Mouse (Mus musculus) MEL (cell line): ENCODE measurements around the gene Fam129a. TPM values are rescaled to one million over a fixed set of nuclear protein-coding genes. Genes with fewer than 3 reads are reported as not detected.

ENCODE experiments used
- DNase-seq: peaks from one replicate; pipeline ENCODE4 v3.0.0; 2011; ENCODE audit warnings: low read depth, low spot score
- H3K27ac ChIP-seq: 2 replicates; pipeline ENCODE4 v1.5.1; 2012; ENCODE audit warnings: low read depth, mild to moderate bottlenecking, control low read depth, low read length, moderate library complexity; ENCODE audit not compliant: control insufficient read depth
- H3K27me3 ChIP-seq, 2 experiments: fragments of 150-350 bp in 1 of 2; sonication (generic) in 1 of 2; 2 replicates each; pipeline ENCODE4 v1.6.1; 2012; ENCODE audit warnings: low read length in 2 of 2, mild to moderate bottlenecking in 2 of 2, improper control_type of control experiment in 1 of 2, moderate library complexity in 1 of 2; ENCODE audit not compliant: insufficient read depth in 2 of 2, control insufficient read depth in 1 of 2
- H3K36me3 ChIP-seq, 2 experiments: 2 replicates each; pipeline ENCODE4 v1.6.1; 2012 to 2014; ENCODE audit warnings: low read length in 2 of 2, improper control_type of control experiment in 1 of 2, inconsistent platforms in 1 of 2, mild to moderate bottlenecking in 1 of 2; ENCODE audit not compliant: insufficient read depth in 2 of 2, control insufficient read depth in 1 of 2
- H3K4me1 ChIP-seq, 2 experiments: fragments of 150-350 bp in 1 of 2; sonication (generic) in 1 of 2; 2 replicates each; pipeline ENCODE4 v1.6.1; 2012; ENCODE audit warnings: low read length in 2 of 2, improper control_type of control experiment in 1 of 2, mild to moderate bottlenecking in 1 of 2; ENCODE audit not compliant: insufficient read depth in 2 of 2, control insufficient read depth in 1 of 2
- H3K4me3 ChIP-seq, 2 experiments: fragments of 150-350 bp in 1 of 2; sonication (generic) in 1 of 2; 2 replicates each; pipeline ENCODE4 v1.5.1; 2012; ENCODE audit warnings: low read depth in 2 of 2, low read length in 2 of 2, mild to moderate bottlenecking in 2 of 2, moderate library complexity in 2 of 2, control low read depth in 1 of 2, improper control_type of control experiment in 1 of 2; ENCODE audit not compliant: control insufficient read depth in 1 of 2, insufficient read depth in 1 of 2
- H3K79me2 ChIP-seq: 2 replicates; pipeline ENCODE4 v1.6.1; 2012; ENCODE audit warnings: mild to moderate bottlenecking, low read length, moderate library complexity; ENCODE audit not compliant: control insufficient read depth, poor library complexity, insufficient read depth
- H3K9ac ChIP-seq: 2 replicates; pipeline ENCODE4 v1.6.1; 2012; ENCODE audit warnings: low read depth, mild to moderate bottlenecking, control low read depth, low read length, moderate library complexity; ENCODE audit not compliant: control insufficient read depth, poor library complexity, severe bottlenecking
- H3K9me3 ChIP-seq: fragments of 150-350 bp; sonication (generic); replicated peaks from 2 replicates; pipeline ENCODE4 v1.6.1; 2012; ENCODE audit warnings: mild to moderate bottlenecking, low read length, improper control_type of control experiment, moderate library complexity; ENCODE audit not compliant: insufficient read depth
- BHLHE40 ChIP-seq: IDR thresholded peaks from 2 replicates; pipeline ENCODE4 v1.6.1; 2012; ENCODE audit warnings: low read depth, mild to moderate bottlenecking, inconsistent platforms, low read length, improper control_type of control experiment, borderline replicate concordance
- CHD1 ChIP-seq: IDR thresholded peaks from 2 replicates; pipeline ENCODE4 v1.6.1; 2012; ENCODE audit warnings: low read depth, mild to moderate bottlenecking, inconsistent platforms, low read length, improper control_type of control experiment
- E2F4 ChIP-seq: IDR thresholded peaks from 2 replicates; pipeline ENCODE4 v1.6.1; 2011; ENCODE audit warnings: low read depth, low read length, improper control_type of control experiment, borderline replicate concordance
- GABPA ChIP-seq: IDR thresholded peaks from 2 replicates; pipeline ENCODE4 v1.6.1; 2012; ENCODE audit warnings: low read depth, mild to moderate bottlenecking, inconsistent platforms, low read length, improper control_type of control experiment, moderate library complexity
- GATA1 ChIP-seq: IDR thresholded peaks from 2 replicates; pipeline ENCODE4 v1.6.1; 2011; ENCODE audit warnings: low read depth, low read length, improper control_type of control experiment
- HCFC1 ChIP-seq: IDR thresholded peaks from 2 replicates; pipeline ENCODE4 v1.6.1; 2012; ENCODE audit warnings: low read depth, mild to moderate bottlenecking, inconsistent platforms, low read length, improper control_type of control experiment, moderate library complexity
- JUND ChIP-seq: IDR thresholded peaks from 2 replicates; pipeline ENCODE4 v1.6.1; 2011; ENCODE audit warnings: low read depth, mild to moderate bottlenecking, improper control_type of control experiment, low read length
- KAT2A ChIP-seq: conservative IDR thresholded peaks from 2 replicates; pipeline ENCODE4 v1.6.1; 2012; ENCODE audit warnings: low read depth, low read length, improper control_type of control experiment, inconsistent platforms
- MAFK ChIP-seq: IDR thresholded peaks from 2 replicates; pipeline ENCODE4 v1.6.1; 2011; ENCODE audit warnings: low read depth, mild to moderate bottlenecking, low read length, improper control_type of control experiment, borderline replicate concordance
- MAX ChIP-seq: IDR thresholded peaks from 2 replicates; pipeline ENCODE4 v1.6.1; 2011; ENCODE audit warnings: low read length, improper control_type of control experiment
- MAZ ChIP-seq: IDR thresholded peaks from 2 replicates; pipeline ENCODE4 v1.6.1; 2012; ENCODE audit warnings: low read depth, mild to moderate bottlenecking, inconsistent platforms, low read length, improper control_type of control experiment
- MEF2A ChIP-seq: IDR thresholded peaks from 2 replicates; pipeline ENCODE4 v1.6.1; 2014; ENCODE audit warnings: low read depth, mild to moderate bottlenecking, inconsistent platforms, low read length, improper control_type of control experiment; ENCODE audit not compliant: poor library complexity, insufficient replicate concordance, severe bottlenecking; ENCODE audit errors: extremely low read depth
- MXI1 ChIP-seq: IDR thresholded peaks from 2 replicates; pipeline ENCODE4 v1.6.1; 2011; ENCODE audit warnings: mild to moderate bottlenecking, low read depth, low read length, improper control_type of control experiment
- MYB ChIP-seq: IDR thresholded peaks from 2 replicates; pipeline ENCODE4 v1.6.1; 2011; ENCODE audit warnings: mild to moderate bottlenecking, low read depth, low read length, improper control_type of control experiment
- MYC ChIP-seq: IDR thresholded peaks from 2 replicates; pipeline ENCODE4 v1.6.1; 2011; ENCODE audit warnings: low read depth, mild to moderate bottlenecking, low read length, improper control_type of control experiment, moderate library complexity
- POLR2AphosphoS5 ChIP-seq: IDR thresholded peaks from 2 replicates; pipeline ENCODE4 v1.6.1; 2012; ENCODE audit warnings: low read depth, borderline replicate concordance, mild to moderate bottlenecking, inconsistent platforms, low read length, moderate library complexity, mixed read lengths
- RAD21 ChIP-seq: IDR thresholded peaks from 2 replicates; pipeline ENCODE4 v1.6.1; 2011; ENCODE audit warnings: mild to moderate bottlenecking, low read depth, low read length, improper control_type of control experiment
- SIN3A ChIP-seq: IDR thresholded peaks from 2 replicates; pipeline ENCODE4 v1.6.1; 2012; ENCODE audit warnings: low read length, improper control_type of control experiment, inconsistent platforms
- TAL1 ChIP-seq: IDR thresholded peaks from 2 replicates; pipeline ENCODE4 v1.6.1; 2012; ENCODE audit warnings: mild to moderate bottlenecking, inconsistent platforms, low read length, moderate library complexity, mixed read lengths
- TBP ChIP-seq: IDR thresholded peaks from 2 replicates; pipeline ENCODE4 v1.8.0; 2011; ENCODE audit warnings: low read depth, low read length, improper control_type of control experiment
- TCF12 ChIP-seq: IDR thresholded peaks from 2 replicates; pipeline ENCODE4 v1.6.1; 2014; ENCODE audit warnings: low read depth, mild to moderate bottlenecking, inconsistent platforms, low read length, improper control_type of control experiment, moderate library complexity
- USF1 ChIP-seq: IDR thresholded peaks from 2 replicates; pipeline ENCODE4 v1.6.1; 2014; ENCODE audit warnings: low read depth, mild to moderate bottlenecking, inconsistent platforms, low read length, improper control_type of control experiment, moderate library complexity
- ZKSCAN1 ChIP-seq: IDR thresholded peaks from 2 replicates; pipeline ENCODE4 v1.6.1; 2012; ENCODE audit warnings: low read depth, mild to moderate bottlenecking, inconsistent platforms, low read length, improper control_type of control experiment, moderate library complexity
- ZMIZ1 ChIP-seq: IDR thresholded peaks from 2 replicates; pipeline ENCODE4 v1.6.1; 2012; ENCODE audit warnings: low read depth, mild to moderate bottlenecking, inconsistent platforms, low read length, improper control_type of control experiment, moderate library complexity
- polyA plus RNA-seq, 2 experiments: library from polyadenylated mRNA; stranded (reverse) in 1 of 2; unstranded in 1 of 2; fragments of >175 nt in 1 of 2; fragments of >200 nt in 1 of 2; gene quantifications; 2 replicates each; pipeline versions ENCODE4 v1.2.1 to v1.2.4; 2012; ENCODE audit warnings: low replicate concordance in 2 of 2, low read depth in 1 of 2; ENCODE audit not compliant: insufficient read length in 2 of 2, insufficient read depth in 1 of 2, missing spikeins in 1 of 2
- total RNA-seq: library from RNA; depleted of rRNA; stranded (reverse); fragments of 300-350 nt; gene quantifications from 2 replicates; pipeline ENCODE4 v1.2.3, GENCODE M21; 2012

Fam129a gene
- total and polyA plus RNA-seq, 3 experiments: 3.1 to 67.5 (median 8.8) TPM

- peaks cover 4 to 6% of the 10 kb centered on the region in 2 experiments; a peak in 3 of 4 replicates for H3K36me3 ChIP-seq
- TF ChIP-seq E2F4 (no peak), CHD1 (no peak), MAX (no peak), KAT2A (no peak), ZMIZ1 (no peak), TCF12 (no peak), SIN3A (no peak)
Observed at GRCm38 (mm10) chr1:151581454-151581853, 10.5 kb downstream of the Fam129a start.

GRCm38 (mm10) chr1:151581977-151582376 lies 11.0 kb downstream of the Fam129a start:
- Histone ChIP-seq H3K4me1 (peaks cover 0 to 6% of the 10 kb centered on the region in 2 experiments; a peak in 1 of 4 replicates), H3K4me3 (no peak overlapping the region), H3K27me3 (no peaks in the 10 kb centered on the region), H3K9me3 (no peaks in the 10 kb centered on the region), H3K9ac (no peak overlapping the region), H3K27ac (no peak overlapping the region), H3K79me2 (no peaks in the 10 kb centered on the region), H3K36me3 (peaks cover 3 to 4% of the 10 kb centered on the region in 2 experiments; a peak in 3 of 4 replicates)
- no peak for DNase-seq
- no peak for TF ChIP-seq CHD1
- TF ChIP-seq KAT2A: no peak

More at GRCm38 (mm10) chr1:151581454-151581853, 10.5 kb downstream of the Fam129a start:
- Histone ChIP-seq H3K27me3 (no peaks in the 10 kb centered on the region), H3K9me3 (no peaks in the 10 kb centered on the region), H3K79me2 (no peaks in the 10 kb centered on the region), H3K9ac (no peak overlapping the region), H3K27ac (no peak overlapping the region), H3K4me1 (peaks cover 0 to 6% of the 10 kb centered on the region in 2 experiments; a peak in 1 of 4 replicates), H3K4me3 (no peak overlapping the region)
- DNase-seq: peak; percentile 19

GRCm38 (mm10) chr1:151583457-151584181 lies 12.6 kb downstream of the Fam129a start:
- H3K79me2 ChIP-seq: no peaks in the 10 kb centered on the region
- peaks cover 0 to 1% of the 10 kb centered on the region in 2 experiments; a peak in 3 of 4 replicates for H3K36me3 ChIP-seq
- H3K4me3 ChIP-seq: no peak overlapping the region
- H3K9ac ChIP-seq: no peak overlapping the region
- H3K27me3 ChIP-seq: no peaks in the 10 kb centered on the region
- no peak for TF ChIP-seq POLR2AphosphoS5
- no peak for TF ChIP-seq MEF2A
- no peak for TF ChIP-seq TAL1
- TF ChIP-seq MAZ: no peak
- TF ChIP-seq USF1: no peak
- TF ChIP-seq GABPA: no peak
- TF ChIP-seq RAD21: no peak
- no peak for TF ChIP-seq BHLHE40
- TF ChIP-seq MAX: no peak
- TF ChIP-seq JUND: no peak
- TF ChIP-seq MAFK: no peak
- TF ChIP-seq TBP: no peak
- no peak for TF ChIP-seq ZKSCAN1
- no peak for TF ChIP-seq MYC
- no peak for TF ChIP-seq ZMIZ1
- TF ChIP-seq SIN3A: no peak
- no peak for TF ChIP-seq MYB
- no peak for TF ChIP-seq HCFC1
- TF ChIP-seq MXI1: no peak
- no peak for TF ChIP-seq GATA1
- no peak for DNase-seq
- H3K4me1 ChIP-seq: peaks cover 0 to 3% of the 10 kb centered on the region in 2 experiments; a peak in 1 of 4 replicates
- no peaks in the 10 kb centered on the region for H3K9me3 ChIP-seq
- no peak overlapping the region for H3K27ac ChIP-seq
